Mouse (Mus musculus) WW6 (cell line): ENCODE results near the gene Cul3.

Source experiments
- DNase-seq: peaks from one replicate; pipeline ENCODE4 v3.0.0-alpha.2; 2013; ENCODE audit warnings: low read depth, low spot score

Cul3 gene

GRCm38 (mm10) chr1:80315533-80316045, 24.7 kb downstream of the Cul3 start:
- DNase-seq = no peak

GRCm38 (mm10) chr1:80293307-80293706, 47.0 kb downstream of the Cul3 start:
- DNase-seq = no peak

- DNase-seq = no peak
These were observed 61.5 kb downstream of the Cul3 start for GRCm38 (mm10) chr1:80278731-80279130.

DNA sequence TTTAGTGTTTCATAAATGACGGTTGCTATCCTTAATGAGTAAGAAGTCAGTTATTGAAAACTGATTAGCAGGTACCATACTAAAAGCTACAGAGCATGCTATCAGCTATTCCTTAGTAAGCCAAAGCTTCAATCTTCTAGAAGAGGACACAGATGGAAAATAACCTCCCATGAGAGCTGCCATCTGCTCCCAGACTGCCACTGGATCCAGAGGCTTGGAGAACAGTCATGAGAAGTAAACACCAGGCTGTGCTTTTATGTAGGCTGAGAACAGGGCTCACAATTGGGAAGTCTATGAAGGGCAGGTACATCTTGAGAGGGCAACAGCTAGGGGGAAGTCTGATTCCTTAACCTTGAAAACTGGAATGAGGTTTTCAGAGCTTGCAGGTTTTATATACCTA, 79.8 kb downstream of the Cul3 start:
- no peak for DNase-seq

GRCm38 (mm10) chr1:80258632-80259031, 81.6 kb downstream of the Cul3 start:
- DNase-seq = no peak

GRCm38 (mm10) chr1:80253309-80253708, 87.0 kb downstream of the Cul3 start:
- no peak for DNase-seq

DNA sequence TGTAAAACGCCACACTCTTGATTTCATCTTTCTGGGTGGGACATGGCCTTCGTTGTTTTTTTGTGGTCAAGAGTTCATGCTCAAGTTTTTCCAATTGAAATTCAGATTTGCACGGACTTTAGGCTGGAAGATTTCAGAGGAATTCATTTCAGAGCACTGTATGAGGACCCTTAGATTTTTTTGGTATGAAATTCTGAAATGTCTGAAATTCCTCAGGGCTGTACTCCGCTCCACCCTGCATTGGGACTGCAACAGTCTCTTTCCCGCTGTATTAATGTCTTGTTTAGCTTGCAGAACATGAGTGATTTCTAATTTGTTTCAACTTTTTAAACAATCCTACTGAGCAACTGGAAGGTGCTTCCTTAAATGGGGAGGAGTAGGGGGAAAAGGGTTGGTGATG, 90.0 kb downstream of the Cul3 start:
- no peak for DNase-seq

DNA sequence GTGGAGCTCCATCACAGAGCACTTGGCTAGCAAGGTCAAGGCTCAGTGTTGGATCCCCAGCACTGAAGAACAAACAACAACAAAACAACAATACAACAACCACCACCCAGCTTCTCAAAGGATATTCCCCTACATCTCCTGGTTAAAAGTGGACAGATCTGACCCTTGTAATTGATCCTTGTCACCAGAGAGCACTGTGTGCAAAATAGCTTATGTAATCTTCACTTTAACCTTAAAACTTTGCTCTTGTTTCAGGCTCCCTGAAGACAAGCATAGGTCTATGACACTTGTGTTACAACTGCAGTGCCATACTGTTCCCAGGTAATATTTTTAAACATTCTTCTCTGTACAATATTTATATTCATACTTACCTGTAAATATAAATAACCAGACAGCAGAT, 93.1 kb downstream of the Cul3 start:
- DNase-seq = no peak

GRCm38 (mm10) chr1:80244123-80244522, 96.2 kb downstream of the Cul3 start:
- no peak for DNase-seq

- DNase-seq = no peak
These were observed 98.7 kb downstream of the Cul3 start for GRCm38 (mm10) chr1:80241579-80241978.

DNA sequence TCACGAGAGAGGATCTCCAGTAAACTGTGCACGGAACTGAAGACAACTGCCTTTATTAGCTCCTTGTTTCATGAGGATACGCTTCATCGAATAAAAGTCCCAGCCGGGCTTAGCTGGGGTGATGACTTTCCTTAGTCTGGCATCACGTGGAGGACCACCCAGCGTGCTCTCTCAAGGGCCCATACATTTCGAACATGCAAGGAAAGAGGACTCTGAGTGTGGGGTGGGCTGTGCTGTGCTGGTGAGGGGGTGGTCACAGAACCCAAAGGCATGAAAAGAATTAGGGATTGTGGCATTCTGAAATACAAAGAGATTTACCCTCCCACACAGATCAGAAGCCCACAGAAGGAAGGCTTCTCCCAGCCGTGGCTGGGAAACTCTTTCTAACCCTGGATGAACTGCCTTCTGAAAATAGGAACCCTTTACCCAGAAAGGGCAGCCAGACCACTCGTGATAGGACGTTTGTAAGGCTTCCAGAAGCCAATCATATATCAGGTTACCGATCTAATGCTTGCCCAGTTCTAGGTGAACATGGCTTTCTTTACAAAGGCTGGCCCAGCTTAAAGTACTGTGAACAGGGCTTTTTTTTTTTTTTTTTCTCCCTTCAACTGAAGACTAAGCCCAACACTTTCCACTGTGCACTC, 100.1 kb downstream of the Cul3 start:
- no peak for DNase-seq

GRCm38 (mm10) chr1:80239481-80239880, 100.8 kb downstream of the Cul3 start:
- no peak for DNase-seq

DNA sequence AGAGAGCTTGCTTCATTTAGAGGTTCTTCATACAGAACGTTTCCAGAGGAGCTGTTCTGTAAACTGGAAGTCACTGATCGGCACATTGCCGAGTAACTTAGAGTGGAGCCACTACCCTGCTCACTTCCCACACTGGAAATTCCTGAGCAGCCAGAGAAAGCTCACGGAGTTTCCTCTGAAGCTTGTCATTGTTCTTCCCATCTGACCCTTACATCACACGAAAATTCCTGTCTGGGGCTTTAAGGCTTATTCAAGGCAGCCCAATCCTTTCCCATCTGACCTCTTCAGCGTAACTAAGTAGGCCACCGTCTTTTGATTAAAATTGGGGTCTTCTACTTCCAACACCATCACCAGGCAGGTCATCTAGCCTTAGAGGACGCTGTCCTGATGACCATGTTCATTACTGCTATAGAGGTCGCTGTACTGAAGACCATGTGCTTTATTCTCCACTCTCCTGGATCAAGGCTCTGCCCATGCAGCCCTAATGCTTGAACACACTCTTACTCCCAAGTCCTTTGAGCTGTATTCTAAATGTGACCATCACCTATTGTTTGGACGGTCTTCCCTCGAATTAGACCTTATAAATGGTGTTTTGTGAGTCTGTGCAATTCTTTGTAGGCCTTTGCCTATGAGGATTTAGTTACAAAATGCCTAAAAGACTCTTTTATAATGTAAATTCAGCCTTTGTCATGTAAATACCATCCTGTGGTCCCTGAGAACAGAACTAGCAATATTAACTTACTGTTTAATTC, 103.2 kb downstream of the Cul3 start:
- DNase-seq = no peak

GRCm38 (mm10) chr1:80236126-80236525, 104.2 kb downstream of the Cul3 start:
- no peak for DNase-seq

DNA sequence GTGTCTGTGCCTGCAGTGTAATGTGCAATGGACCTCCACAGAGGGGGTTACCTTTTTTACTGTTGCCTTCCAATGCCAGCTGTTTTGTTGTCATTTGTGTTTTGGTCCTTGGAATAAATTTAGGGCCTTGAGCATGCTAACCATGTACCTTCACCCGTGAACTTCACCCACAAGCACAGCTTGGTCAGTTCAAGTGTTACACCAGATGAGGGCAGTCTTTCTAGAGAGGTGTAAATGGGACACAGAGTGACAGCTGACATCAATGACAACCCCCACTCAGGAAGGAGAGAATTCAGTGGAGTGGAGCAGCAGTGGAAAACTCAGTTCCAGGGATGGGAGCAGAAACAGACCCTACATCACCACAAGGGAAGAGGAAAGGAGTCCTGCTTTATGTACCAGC, 109.7 kb downstream of the Cul3 start:
- no peak for DNase-seq

GRCm38 (mm10) chr1:80224839-80225412, 115.4 kb downstream of the Cul3 start:
- no peak for DNase-seq

DNA sequence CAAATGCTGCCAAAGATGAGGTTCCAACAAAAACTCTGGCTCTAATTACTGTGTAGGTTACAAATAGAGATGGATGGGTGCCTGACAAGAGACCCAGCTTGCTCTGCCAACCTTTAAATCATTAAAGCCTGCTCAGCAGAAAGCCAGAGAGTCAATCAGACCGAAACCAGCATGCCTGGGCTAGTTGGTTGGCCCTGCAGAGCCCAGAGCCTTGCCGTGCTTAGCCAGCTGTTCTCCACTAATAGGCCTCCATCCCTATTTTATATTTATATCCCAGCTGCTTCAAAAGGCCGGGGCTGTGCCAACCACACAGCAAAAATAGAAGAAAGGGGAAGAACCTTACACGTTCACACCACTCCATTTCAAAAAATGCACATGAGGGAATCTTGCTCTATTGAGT, 119.1 kb downstream of the Cul3 start:
- no peak for DNase-seq

DNA sequence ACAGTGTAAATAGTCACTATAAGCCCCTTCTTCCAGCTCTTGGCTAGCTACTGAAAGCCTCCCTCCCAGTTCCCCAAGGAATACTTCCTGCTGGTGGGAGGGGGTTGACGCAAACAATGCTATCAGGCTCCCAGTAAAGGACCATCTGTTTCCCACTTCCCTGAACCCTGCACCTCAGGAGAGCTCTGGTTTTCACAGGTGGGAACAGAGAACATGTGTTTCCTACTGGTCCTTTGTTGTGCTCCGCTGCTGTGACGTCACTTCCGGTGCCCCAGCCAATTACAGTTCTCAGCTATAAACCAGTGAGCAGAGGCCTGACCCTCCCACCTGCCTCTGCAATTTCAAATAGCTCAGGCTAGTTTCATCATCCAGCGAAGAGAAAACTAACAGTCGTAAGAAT, 122.0 kb downstream of the Cul3 start, which contains the start of gene Fam124b:
Fam124b (minus strand) TSS at position 206 of the 400 bp plus-strand sequence.
- DNase-seq = no peak
